Mouse (Mus musculus): ENCODE results near the gene Lrpprc.

GRCm38 (mm10) chr17:84783491-84783890 is 7.1 kb downstream of the Lrpprc start:
- TF ChIP-seq POLR2A (IDR thresholded peaks at IDR 0.05; ENCODE audit: control insufficient read depth, extremely low read depth, insufficient read depth, low read length, poor library complexity), result no peak
- TF ChIP-seq CTCF (IDR thresholded peaks at IDR 0.05; ENCODE audit: borderline replicate concordance, control insufficient read depth, extremely low read depth, insufficient read depth, low read length, poor library complexity), result no peak

Measured in thymus, adult 2 months (tissue).